8 mouse cellular contexts compared by ENCODE assay signal in genomic region chr7:28218951-28219740, GRCm38 (mm10). TPM values are rescaled to one million over a fixed set of nuclear protein-coding genes. Genes with fewer than 3 reads are reported as not detected.
DNase-seq lines count a peak whose midpoint lies in the region.
"Not testable (repeated sequence)": the region's sequence is repeated elsewhere in the genome, so short reads cannot be mapped to it uniquely, and the experiment has no call there.

No protein-coding gene starts in this region.

- intact Hi-C loops in left cerebral cortex, postnatal 4 days (cut with DNase I), result not testable (repeated sequence)

- peak; percentile 59 for DNase-seq in MEL-GATA-1-ER (ENCODE audit: extremely low read depth, low read depth)
- DNase-seq in brain, adult 2 months (ENCODE audit: low read depth, low spot score), result peak; percentile 65
- DNase-seq in cerebellum, postnatal 14 days, result peak; percentile 48 to 76
- DNase-seq in frontal cortex, postnatal 36 days (ENCODE audit: low spot score in 2 of 2), result peak; percentile 51 to 66
- peak; percentile 66 for DNase-seq in kidney, postnatal 10 days
- DNase-seq in layer of hippocampus, postnatal 10 days (ENCODE audit: low spot score in 2 of 2), result peak; percentile 59 to 72
- DNase-seq in left cerebral cortex, postnatal 4 days, result peak; percentile 86
- DNase-seq in right cerebral cortex, postnatal 25 days, result peak; percentile 42

RNA-seq across cellular contexts. Expression of gene Dyrk1b, which starts 39.9 kb away (rescaled TPM):
- total RNA-seq in layer of hippocampus, postnatal 10 days (2021), result 10 to 100 TPM; 31.6 to 35.6 TPM
- total RNA-seq in left cerebral cortex, postnatal 4 days (2021), result 10 to 100 TPM; 27.9 TPM

RNA-seq across cellular contexts. Expression of gene Eid2, which starts 48.5 kb away (rescaled TPM):
- total RNA-seq in layer of hippocampus, postnatal 10 days (2021), result 10 to 100 TPM; 67.3 to 68.9 TPM
- total RNA-seq in left cerebral cortex, postnatal 4 days (2021), result 10 to 100 TPM; 73.3 to 78.0 TPM

RNA-seq across cellular contexts. Expression of gene Fbl, which starts 49.6 kb away (rescaled TPM):
- total RNA-seq in layer of hippocampus, postnatal 10 days (2021), result 10 to 100 TPM; 69.3 to 77.2 TPM
- 100 to 1,000 TPM; 113 to 121 TPM for total RNA-seq in left cerebral cortex, postnatal 4 days (2021)

RNA-seq across cellular contexts. Expression of gene Eid2b, which starts 58.4 kb away (rescaled TPM):
- total RNA-seq in layer of hippocampus, postnatal 10 days (2021), result 10 to 100 TPM; 41.8 to 43.2 TPM
- 10 to 100 TPM; 44.2 to 46.9 TPM for total RNA-seq in left cerebral cortex, postnatal 4 days (2021)

Comparison
In these comparisons a context has a peak if more than half of its experiments do, and no peak if none do; other contexts are left out.
1. Peak in every context shown above with its lines: DNase-seq.